Mouse (Mus musculus): ENCODE measurements around the gene A1cf.

A1cf gene

GRCm38 (mm10) chr19:31953799-31954198 is 85.2 kb downstream of the A1cf start:
- DNase-seq (ENCODE audit: low spot score) = no peak

- no peak for DNase-seq (ENCODE audit: low spot score)
Measured at GRCm38 (mm10) chr19:31954267-31954666, 85.7 kb downstream of the A1cf start.

- no peak for DNase-seq (ENCODE audit: low spot score)
Measured at GRCm38 (mm10) chr19:31954696-31955095, 86.1 kb downstream of the A1cf start.

- no peak for DNase-seq (ENCODE audit: low spot score)
Measured at GRCm38 (mm10) chr19:31956359-31956758, 87.8 kb downstream of the A1cf start.

- no peak for DNase-seq (ENCODE audit: low spot score)
Measured at GRCm38 (mm10) chr19:31960434-31960833, 91.9 kb downstream of the A1cf start.

- no peak for DNase-seq (ENCODE audit: low spot score)
Measured at GRCm38 (mm10) chr19:31963147-31963546, 94.6 kb downstream of the A1cf start.

- DNase-seq (ENCODE audit: low spot score) = no peak
Measured at GRCm38 (mm10) chr19:31967933-31968532, 99.5 kb downstream of the A1cf start.

GRCm38 (mm10) chr19:31971405-31971804 is 102.8 kb downstream of the A1cf start:
- no peak for DNase-seq (ENCODE audit: low spot score)

GRCm38 (mm10) chr19:31971998-31972397 is 103.4 kb downstream of the A1cf start:
- DNase-seq (ENCODE audit: low spot score) = peak; percentile 81

- peak; percentile 42 for DNase-seq (ENCODE audit: low spot score)
Measured at GRCm38 (mm10) chr19:31975882-31976281, 107.3 kb downstream of the A1cf start.

GRCm38 (mm10) chr19:31991057-31991456 is 122.5 kb downstream of the A1cf start:
- DNase-seq (ENCODE audit: low spot score) = no peak

- DNase-seq (ENCODE audit: low spot score) = no peak
Measured at GRCm38 (mm10) chr19:31996916-31997315, 128.4 kb downstream of the A1cf start.
